Mouse (Mus musculus) yolk sac, embryonic 10.5 days (tissue): ENCODE results near the gene Mgst3.

Source experiments
- DNase-seq: peaks from one replicate; pipeline ENCODE4 v3.0.0-alpha.2; 2017; ENCODE audit warnings: low spot score

The Mgst3 gene

GRCm38 (mm10) chr1:167387796-167388195 lies 5.8 kb downstream of the Mgst3 start:
- no peak for DNase-seq

- DNase-seq: no peak
Observed at GRCm38 (mm10) chr1:167387310-167387709, 6.3 kb downstream of the Mgst3 start.

- DNase-seq: no peak
Observed at GRCm38 (mm10) chr1:167386466-167386865, 7.2 kb downstream of the Mgst3 start.

GRCm38 (mm10) chr1:167385636-167386035 lies 8.0 kb downstream of the Mgst3 start:
- DNase-seq: no peak

GRCm38 (mm10) chr1:167385211-167385610 lies 8.4 kb downstream of the Mgst3 start:
- DNase-seq: no peak

GRCm38 (mm10) chr1:167384156-167384555 lies 9.5 kb downstream of the Mgst3 start:
- DNase-seq: no peak

GRCm38 (mm10) chr1:167383178-167383577 lies 10.5 kb downstream of the Mgst3 start:
- DNase-seq: no peak

GRCm38 (mm10) chr1:167382763-167383162 lies 10.9 kb downstream of the Mgst3 start:
- no peak for DNase-seq

- no peak for DNase-seq
Observed at GRCm38 (mm10) chr1:167382316-167382715, 11.3 kb downstream of the Mgst3 start.

- no peak for DNase-seq
Observed at GRCm38 (mm10) chr1:167381050-167382015, 12.3 kb downstream of the Mgst3 start.

GRCm38 (mm10) chr1:167380223-167380622 lies 13.4 kb downstream of the Mgst3 start:
- DNase-seq: no peak

GRCm38 (mm10) chr1:167379751-167380150 lies 13.9 kb downstream of the Mgst3 start:
- no peak for DNase-seq

- DNase-seq: peak; percentile 72
Observed at GRCm38 (mm10) chr1:167378019-167378418, 15.6 kb downstream of the Mgst3 start.

- peak; percentile 83 for DNase-seq
Observed at GRCm38 (mm10) chr1:167374942-167375341, 18.7 kb downstream of the Mgst3 start.

GRCm38 (mm10) chr1:167374003-167374784 lies 19.4 kb downstream of the Mgst3 start:
- DNase-seq: peak; percentile 86

- no peak for DNase-seq
Observed at GRCm38 (mm10) chr1:167372739-167373138, 20.9 kb downstream of the Mgst3 start.

- peak; percentile 80 for DNase-seq
Observed at GRCm38 (mm10) chr1:167369905-167370304, 23.7 kb downstream of the Mgst3 start.

- DNase-seq: no peak
Observed at GRCm38 (mm10) chr1:167368513-167368912, 25.1 kb downstream of the Mgst3 start.

- no peak for DNase-seq
Observed at GRCm38 (mm10) chr1:167368018-167368417, 25.6 kb downstream of the Mgst3 start.

GRCm38 (mm10) chr1:167366621-167367020 lies 27.0 kb downstream of the Mgst3 start:
- no peak for DNase-seq

- no peak for DNase-seq
Observed at GRCm38 (mm10) chr1:167365808-167366207, 27.8 kb downstream of the Mgst3 start.

GRCm38 (mm10) chr1:167363322-167363721 lies 30.3 kb downstream of the Mgst3 start:
- DNase-seq: no peak

- peak; percentile 80 for DNase-seq
Observed at GRCm38 (mm10) chr1:167362819-167363218, 30.8 kb downstream of the Mgst3 start.
